Comparison of ENCODE assay signal across 8 mouse cellular contexts in the genomic region with DNA sequence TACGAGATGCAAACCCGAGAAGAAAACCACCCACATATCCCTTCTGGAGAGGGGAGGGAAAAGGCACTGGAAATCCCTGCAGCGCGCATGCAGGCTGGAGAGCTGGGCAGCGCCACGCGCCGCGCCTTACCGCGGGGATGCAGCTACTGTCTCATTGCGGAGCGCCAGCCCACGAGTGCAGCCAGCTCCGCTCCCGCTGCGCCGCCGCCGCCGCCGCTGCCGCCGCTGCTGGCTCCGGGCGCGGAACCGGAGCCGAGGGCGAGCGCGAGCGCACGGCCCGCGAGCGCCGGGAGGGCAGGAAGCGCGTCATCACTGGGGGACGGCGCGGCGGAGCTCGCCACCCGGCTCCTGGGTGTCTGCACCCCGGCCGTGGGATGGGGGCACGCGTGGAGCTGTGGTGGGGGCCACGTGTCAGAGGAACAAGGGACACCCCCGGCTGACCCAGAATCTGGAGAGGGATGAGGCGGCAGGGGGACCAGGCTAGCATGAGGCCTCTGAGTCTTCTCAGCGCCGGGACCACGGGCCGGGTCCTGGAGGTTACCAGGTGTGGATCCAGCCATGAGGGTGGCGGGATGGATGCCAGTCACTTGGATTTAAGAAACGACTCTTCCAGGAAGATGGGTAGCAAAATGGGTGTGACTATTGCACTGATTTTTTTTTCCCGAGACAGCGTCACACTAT.
A peak's percentile ranks its signal among the peaks of the same experiment; 100 is the strongest.
DNase-seq lines count a peak whose midpoint lies in the region; ATAC-seq lines count a peak whose summit lies in the region.

No protein-coding gene starts in this region.

- H3K9ac ChIP-seq in hindbrain, embryonic 14.5 days: peak overlapping the region; percentile 67

- ATAC-seq in hindbrain, embryonic 14.5 days (ENCODE audit: low FRiP score): peak; percentile 87
- ATAC-seq in inflammation-experienced regulatory T-cells, adult 6 months: no peak

- H3K27me3 ChIP-seq in hindbrain, embryonic 14.5 days (ENCODE audit: control insufficient read depth, insufficient read depth, low read length): peaks cover 16% of the 10 kb centered on the region

- H3K9me3 ChIP-seq in hindbrain, embryonic 14.5 days (ENCODE audit: control insufficient read depth, low read length): no peaks in the 10 kb centered on the region

- peaks cover 10% of the 10 kb centered on the region for H3K4me1 ChIP-seq in hindbrain, embryonic 14.5 days (replicated peaks; ENCODE audit: control insufficient read depth, insufficient read depth, low read length)

- peak overlapping the region; percentile 67 for H3K4me3 ChIP-seq in hindbrain, embryonic 14.5 days (replicated peaks; ENCODE audit: low read length)

- H3K36me3 ChIP-seq in hindbrain, embryonic 14.5 days (replicated peaks; ENCODE audit: control insufficient read depth, insufficient read depth): no peaks in the 10 kb centered on the region

- DNase-seq in adrenal gland, adult 18-20 months (ENCODE audit: low spot score in 2 of 2): peak; percentile 65 to 76
- DNase-seq in cerebellum, postnatal 14 days: peak; percentile 78 to 84
- peak; percentile 78 to 79 for DNase-seq in frontal cortex, postnatal 36 days (ENCODE audit: low spot score in 2 of 2)
- peak; percentile 82 for DNase-seq in hindbrain, embryonic 14.5 days (ENCODE audit: low spot score)
- peak; percentile 69 to 83 for DNase-seq in left cerebral cortex, adult 18-20 months (ENCODE audit: low spot score in 2 of 2)
- DNase-seq in lung, postnatal 4 days: peak; percentile 70 to 82
- peak; percentile 86 for DNase-seq in right cerebral cortex, postnatal 25 days

- H3K4me2 ChIP-seq in hindbrain, embryonic 14.5 days (replicated peaks): peak overlapping the region; percentile 86

- under 1% methylated on average over 61 of the region's 61 CpGs for WGBS in hindbrain, embryonic 14.5 days

- H3K27ac ChIP-seq in hindbrain, embryonic 14.5 days: peak overlapping the region; percentile 88
